ENCODE assay signal across 25 mouse cellular contexts in the genomic region with DNA sequence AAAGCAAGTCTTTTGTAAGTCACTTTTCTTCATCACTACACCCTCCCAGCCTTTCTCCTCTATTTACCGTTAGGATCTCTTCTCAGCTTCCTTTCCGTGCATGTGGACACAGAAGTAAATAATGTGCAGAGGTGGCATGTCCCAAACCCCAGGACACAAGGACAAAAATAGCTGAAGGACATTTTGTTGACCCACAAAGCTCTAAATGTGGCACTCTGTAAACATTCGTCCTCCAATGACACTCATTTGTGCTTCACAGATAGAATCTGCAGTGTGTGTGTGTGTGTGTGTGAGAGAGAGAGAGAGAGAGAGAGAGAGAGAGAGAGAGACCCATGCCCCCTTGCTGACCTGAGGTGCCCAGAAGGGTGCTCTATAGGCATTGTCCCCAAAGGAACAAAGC.
"Had no signal": no experiment of that assay in that cellular context is flagged by ENCODE, and none has a peak within 500 bp of the region (broad histone marks: within the 10 kb centered on the region; RNA-seq: fewer than 3 reads in every experiment).

No protein-coding gene starts in this region.

- H3K4me3 ChIP-seq: heart, embryonic 10.5 days; heart, embryonic 12.5 days; hindbrain, embryonic 13.5 days; hindbrain, embryonic 15.5 days; kidney, embryonic 15.5 days; limb, embryonic 13.5 days; limb, embryonic 15.5 days; liver, embryonic 13.5 days; liver, embryonic 15.5 days had no signal

- H3K27me3 ChIP-seq: heart, embryonic 12.5 days; hindbrain, embryonic 13.5 days; hindbrain, embryonic 15.5 days; kidney, embryonic 15.5 days; limb, embryonic 13.5 days; limb, embryonic 15.5 days; liver, embryonic 13.5 days; liver, embryonic 15.5 days had no signal

- H3K9me3 ChIP-seq: heart, embryonic 10.5 days; heart, embryonic 12.5 days; hindbrain, embryonic 13.5 days; hindbrain, embryonic 15.5 days; kidney, embryonic 15.5 days; limb, embryonic 13.5 days; limb, embryonic 15.5 days; liver, embryonic 13.5 days; liver, embryonic 15.5 days had no signal

- ATAC-seq: hindbrain, postnatal 0 days; intestine, embryonic 16.5 days had no signal

- H3K4me2 ChIP-seq: heart, embryonic 12.5 days; hindbrain, embryonic 13.5 days; hindbrain, embryonic 15.5 days; kidney, embryonic 15.5 days; limb, embryonic 13.5 days; limb, embryonic 15.5 days; liver, embryonic 13.5 days; liver, embryonic 15.5 days had no signal

- H3K36me3 ChIP-seq: heart, embryonic 10.5 days; heart, embryonic 12.5 days; hindbrain, embryonic 13.5 days; hindbrain, embryonic 15.5 days; kidney, embryonic 15.5 days; limb, embryonic 13.5 days; limb, embryonic 15.5 days; liver, embryonic 13.5 days; liver, embryonic 15.5 days had no signal

- H3K27ac ChIP-seq: heart, embryonic 10.5 days; hindbrain, embryonic 13.5 days; hindbrain, embryonic 15.5 days; hindbrain, postnatal 0 days; kidney, embryonic 15.5 days; kidney, postnatal 0 days; limb, embryonic 13.5 days; limb, embryonic 15.5 days; liver, embryonic 13.5 days; liver, embryonic 15.5 days had no signal

- H3K4me1 ChIP-seq: heart, embryonic 10.5 days; heart, embryonic 12.5 days; hindbrain, embryonic 13.5 days; hindbrain, embryonic 15.5 days; kidney, embryonic 15.5 days; limb, embryonic 13.5 days; limb, embryonic 15.5 days; liver, embryonic 13.5 days; liver, embryonic 15.5 days had no signal

- DNase-seq: gastrocnemius, postnatal 14 days; gastrocnemius, postnatal 36 days; heart, adult 11 months; heart, postnatal 14 days; heart, postnatal 36 days; kidney, adult 11 months; kidney, adult 2 months; kidney, adult 9 months; kidney, postnatal 14 days; kidney, postnatal 36 days; layer of hippocampus, adult 9-11 months; layer of hippocampus, postnatal 36 days; left cerebral cortex, postnatal 4 days; liver, embryonic 13.5 days had no signal

- H3K9ac ChIP-seq: heart, embryonic 12.5 days; hindbrain, embryonic 13.5 days; hindbrain, embryonic 15.5 days; kidney, embryonic 15.5 days; limb, embryonic 13.5 days; limb, embryonic 15.5 days; liver, embryonic 13.5 days; liver, embryonic 15.5 days had no signal
